Mouse (Mus musculus): ENCODE data around the gene Pdk2. TPM values are rescaled to one million over a fixed set of nuclear protein-coding genes. Genes with fewer than 3 reads are reported as not detected.
A peak's percentile ranks its signal among the peaks of the same experiment; 100 is the strongest.

Gene Pdk2
- polyA plus RNA-seq, 1 experiment from 2014 or later = 22.7 TPM

- H3K4me1 ChIP-seq (replicated peaks; ENCODE audit: control insufficient read depth, insufficient read depth, low read length) = 0 out of 2 replicates have a peak, but pooled peaks cover 3% of the 10 kb centered on the region
- no peak overlapping the region for H3K27ac ChIP-seq
- 0 out of 2 replicates have a peak, but pooled peaks cover 9% of the 10 kb centered on the region for H3K27me3 ChIP-seq (ENCODE audit: control insufficient read depth, insufficient read depth, low read length)
- ATAC-seq (ENCODE audit: low FRiP score) (no peak), DNase-seq (ENCODE audit: low spot score) (no peak)
- no peak overlapping the region for H3K4me2 ChIP-seq (replicated peaks)
- WGBS = 91% methylated on average over 7 of the region's 7 CpGs
- no peaks in the 10 kb centered on the region for H3K36me3 ChIP-seq (replicated peaks; ENCODE audit: control insufficient read depth, insufficient read depth)
- H3K4me3 ChIP-seq (replicated peaks; ENCODE audit: low read length) = no peak overlapping the region
- no peaks in the 10 kb centered on the region for H3K9me3 ChIP-seq (ENCODE audit: control insufficient read depth, low read length)
- H3K9ac ChIP-seq = no peak overlapping the region
Observed at GRCm38 (mm10) chr11:95082896-95083295, 41.7 kb upstream of the Pdk2 start.

GRCm38 (mm10) chr11:95080783-95081182, 39.6 kb upstream of the Pdk2 start:
- Histone ChIP-seq H3K9me3 (ENCODE audit: control insufficient read depth, low read length) (no peaks in the 10 kb centered on the region), H3K27me3 (ENCODE audit: control insufficient read depth, insufficient read depth, low read length) (0 out of 2 replicates have a peak, but pooled peaks cover 11% of the 10 kb centered on the region), H3K9ac (no peak overlapping the region), H3K27ac (no peak overlapping the region), H3K4me3 (replicated peaks; ENCODE audit: low read length) (no peak overlapping the region), H3K36me3 (replicated peaks; ENCODE audit: control insufficient read depth, insufficient read depth) (no peaks in the 10 kb centered on the region), H3K4me2 (replicated peaks) (no peak overlapping the region), H3K4me1 (replicated peaks; ENCODE audit: control insufficient read depth, insufficient read depth, low read length) (peaks cover 4% of the 10 kb centered on the region; the same call in 1 of the 2 replicates)
- 83% methylated on average over 6 of the region's 6 CpGs for WGBS
- DNase-seq (ENCODE audit: low spot score) (no peak), ATAC-seq (ENCODE audit: low FRiP score) (no peak)

- Histone ChIP-seq H3K9ac (no peak overlapping the region), H3K27me3 (ENCODE audit: control insufficient read depth, insufficient read depth, low read length) (peaks cover 19% of the 10 kb centered on the region), H3K9me3 (ENCODE audit: control insufficient read depth, low read length) (no peaks in the 10 kb centered on the region), H3K4me3 (replicated peaks; ENCODE audit: low read length) (no peak overlapping the region), H3K4me2 (replicated peaks) (no peak overlapping the region), H3K4me1 (replicated peaks; ENCODE audit: control insufficient read depth, insufficient read depth, low read length) (peaks cover 12% of the 10 kb centered on the region), H3K36me3 (replicated peaks; ENCODE audit: control insufficient read depth, insufficient read depth) (no peaks in the 10 kb centered on the region), H3K27ac (no peak overlapping the region)
- DNase-seq (ENCODE audit: low spot score) (no peak), ATAC-seq (ENCODE audit: low FRiP score) (no peak)
- WGBS = 90% methylated on average over 6 of the region's 6 CpGs
Observed at GRCm38 (mm10) chr11:95079256-95079875, 38.2 kb upstream of the Pdk2 start.

GRCm38 (mm10) chr11:95077956-95078355, 36.8 kb upstream of the Pdk2 start:
- DNase-seq (ENCODE audit: low spot score) = no peak
- H3K4me2 ChIP-seq (replicated peaks) = no peak overlapping the region

GRCm38 (mm10) chr11:95076536-95077111, 35.5 kb upstream of the Pdk2 start, which contains the start of gene Itga3:
Itga3 (minus strand) TSS chr11:95076801.
- Histone ChIP-seq H3K36me3 (replicated peaks; ENCODE audit: control insufficient read depth, insufficient read depth) (no peaks in the 10 kb centered on the region), H3K4me2 (replicated peaks) (peak within 1 kb of the TSS; percentile 82), H3K27ac (peak within 1 kb of the TSS; percentile 71), H3K9ac (peak within 1 kb of the TSS; percentile 78), H3K27me3 (ENCODE audit: control insufficient read depth, insufficient read depth, low read length) (peaks cover 22% of the 10 kb centered on the region), H3K4me3 (replicated peaks; ENCODE audit: low read length) (peak within 1 kb of the TSS; percentile 69), H3K9me3 (ENCODE audit: control insufficient read depth, low read length) (no peaks in the 10 kb centered on the region), H3K4me1 (replicated peaks; ENCODE audit: control insufficient read depth, insufficient read depth, low read length) (peaks cover 12% of the 10 kb centered on the region)
- DNase-seq (ENCODE audit: low spot score) (peak; percentile 67), ATAC-seq (ENCODE audit: low FRiP score) (peak; percentile 76)
- under 1% methylated on average over 46 of the region's 51 CpGs for WGBS

More at GRCm38 (mm10) chr11:95077956-95078355, 36.8 kb upstream of the Pdk2 start:
- H3K9me3 ChIP-seq (ENCODE audit: control insufficient read depth, low read length) = no peaks in the 10 kb centered on the region
- no peak overlapping the region for H3K9ac ChIP-seq
- H3K27ac ChIP-seq = no peak overlapping the region
- H3K4me3 ChIP-seq (replicated peaks; ENCODE audit: low read length) = no peak overlapping the region
- 60% methylated on average over 7 of the region's 7 CpGs for WGBS
- no peak for ATAC-seq (ENCODE audit: low FRiP score)
- peaks cover 22% of the 10 kb centered on the region for H3K27me3 ChIP-seq (ENCODE audit: control insufficient read depth, insufficient read depth, low read length)
- H3K4me1 ChIP-seq (replicated peaks; ENCODE audit: control insufficient read depth, insufficient read depth, low read length) = peaks cover 12% of the 10 kb centered on the region
- H3K36me3 ChIP-seq (replicated peaks; ENCODE audit: control insufficient read depth, insufficient read depth) = no peaks in the 10 kb centered on the region

GRCm38 (mm10) chr11:95076041-95076535, 34.9 kb upstream of the Pdk2 start:
- peak overlapping the region; percentile 78 for H3K9ac ChIP-seq
- ATAC-seq (ENCODE audit: low FRiP score) (peak; percentile 53; the same call in 1 of the 2 replicates), DNase-seq (ENCODE audit: low spot score) (peak; percentile 66)
- no peaks in the 10 kb centered on the region for H3K36me3 ChIP-seq (replicated peaks; ENCODE audit: control insufficient read depth, insufficient read depth)
- no peaks in the 10 kb centered on the region for H3K9me3 ChIP-seq (ENCODE audit: control insufficient read depth, low read length)
- peaks cover 22% of the 10 kb centered on the region for H3K27me3 ChIP-seq (ENCODE audit: control insufficient read depth, insufficient read depth, low read length)
- under 1% methylated on average over 41 of the region's 42 CpGs for WGBS
- peak overlapping the region; percentile 71 for H3K27ac ChIP-seq
- H3K4me2 ChIP-seq (replicated peaks) = peak overlapping the region; percentile 82
- H3K4me3 ChIP-seq (replicated peaks; ENCODE audit: low read length) = peak overlapping the region; percentile 69
- peaks cover 12% of the 10 kb centered on the region for H3K4me1 ChIP-seq (replicated peaks; ENCODE audit: control insufficient read depth, insufficient read depth, low read length)

GRCm38 (mm10) chr11:95075197-95076040, 34.3 kb upstream of the Pdk2 start:
- H3K4me1 ChIP-seq (replicated peaks; ENCODE audit: control insufficient read depth, insufficient read depth, low read length) = peaks cover 12% of the 10 kb centered on the region
- peak overlapping the region; percentile 69 for H3K4me3 ChIP-seq (replicated peaks; ENCODE audit: low read length)
- DNase-seq (ENCODE audit: low spot score) (no peak), ATAC-seq (ENCODE audit: low FRiP score) (no peak)
- peak overlapping the region; percentile 71 for H3K27ac ChIP-seq
- H3K27me3 ChIP-seq (ENCODE audit: control insufficient read depth, insufficient read depth, low read length) = peaks cover 22% of the 10 kb centered on the region
- H3K4me2 ChIP-seq (replicated peaks) = peak overlapping the region; percentile 82
- H3K9ac ChIP-seq = peak overlapping the region; percentile 78
- 6% methylated on average over 19 of the region's 19 CpGs for WGBS
- no peaks in the 10 kb centered on the region for H3K36me3 ChIP-seq (replicated peaks; ENCODE audit: control insufficient read depth, insufficient read depth)
- H3K9me3 ChIP-seq (ENCODE audit: control insufficient read depth, low read length) = no peaks in the 10 kb centered on the region

GRCm38 (mm10) chr11:95074694-95075093, 33.5 kb upstream of the Pdk2 start:
- Histone ChIP-seq H3K4me2 (replicated peaks) (peak overlapping the region; percentile 82), H3K36me3 (replicated peaks; ENCODE audit: control insufficient read depth, insufficient read depth) (no peaks in the 10 kb centered on the region), H3K4me3 (replicated peaks; ENCODE audit: low read length) (peak overlapping the region; percentile 69; the same call in 1 of the 2 replicates), H3K9me3 (ENCODE audit: control insufficient read depth, low read length) (no peaks in the 10 kb centered on the region), H3K27me3 (ENCODE audit: control insufficient read depth, insufficient read depth, low read length) (peaks cover 22% of the 10 kb centered on the region), H3K27ac (no peak overlapping the region), H3K9ac (peak overlapping the region; percentile 78; the same call in 1 of the 2 replicates), H3K4me1 (replicated peaks; ENCODE audit: control insufficient read depth, insufficient read depth, low read length) (peaks cover 12% of the 10 kb centered on the region)
- no peak for ATAC-seq (ENCODE audit: low FRiP score)
- WGBS = 82% methylated on average over 4 of the region's 4 CpGs
- DNase-seq (ENCODE audit: low spot score) = no peak

GRCm38 (mm10) chr11:95073835-95074234, 32.7 kb upstream of the Pdk2 start:
- no peak overlapping the region for H3K4me2 ChIP-seq (replicated peaks)
- H3K36me3 ChIP-seq (replicated peaks; ENCODE audit: control insufficient read depth, insufficient read depth) = no peaks in the 10 kb centered on the region
- H3K27ac ChIP-seq = no peak overlapping the region
- H3K4me1 ChIP-seq (replicated peaks; ENCODE audit: control insufficient read depth, insufficient read depth, low read length) = peaks cover 12% of the 10 kb centered on the region
- H3K27me3 ChIP-seq (ENCODE audit: control insufficient read depth, insufficient read depth, low read length) = peaks cover 22% of the 10 kb centered on the region
- no peak overlapping the region for H3K4me3 ChIP-seq (replicated peaks; ENCODE audit: low read length)
- 78% methylated on average over 4 of the region's 4 CpGs for WGBS
- no peak overlapping the region for H3K9ac ChIP-seq
- DNase-seq (ENCODE audit: low spot score) = no peak
- ATAC-seq (ENCODE audit: low FRiP score) = no peak
- no peaks in the 10 kb centered on the region for H3K9me3 ChIP-seq (ENCODE audit: control insufficient read depth, low read length)

Data from hindbrain, embryonic 14.5 days (tissue).